Mouse (Mus musculus): ENCODE measurements around the gene Iltifb. TPM values are rescaled to one million over a fixed set of nuclear protein-coding genes. Genes with fewer than 3 reads are reported as not detected.
"Not testable (repeated sequence)": the region's sequence is repeated elsewhere in the genome, so short reads cannot be mapped to it uniquely, and the experiment has no call there.

Iltifb gene
- polyA plus RNA-seq, 1 experiment from 2014 or later: not detected

- no peak overlapping the region for H3K4me3 ChIP-seq
- H3K36me3 ChIP-seq: no peaks in the 10 kb centered on the region
- no peak overlapping the region for H3K27ac ChIP-seq
- H3K9ac ChIP-seq: no peak overlapping the region
- H3K4me1 ChIP-seq: no peaks in the 10 kb centered on the region
- H3K27me3 ChIP-seq (replicated peaks): no peaks in the 10 kb centered on the region
- no peak overlapping the region for H3K4me2 ChIP-seq
- H3K9me3 ChIP-seq (replicated peaks): no peaks in the 10 kb centered on the region
- no peak for ATAC-seq
- WGBS (ENCODE audit: insufficient replicate concordance): 49% methylated on average over 10 of the region's 10 CpGs
Observed at GRCm38 (mm10) chr10:118250852-118251295, 44.0 kb downstream of the Iltifb start.

- not testable (repeated sequence) for H3K27ac ChIP-seq; H3K27me3 ChIP-seq (replicated peaks); H3K9ac ChIP-seq; H3K36me3 ChIP-seq; H3K4me1 ChIP-seq; H3K4me3 ChIP-seq; ATAC-seq; H3K9me3 ChIP-seq (replicated peaks); H3K4me2 ChIP-seq
- WGBS (ENCODE audit: insufficient replicate concordance): 74% methylated on average over 11 of the region's 11 CpGs
Observed at GRCm38 (mm10) chr10:118249006-118249595, 45.7 kb downstream of the Iltifb start.

GRCm38 (mm10) chr10:118240680-118241079 is 54.2 kb downstream of the Iltifb start, which contains the start of gene Gm32717:
TSS of gene Gm32717 (minus strand) at chr10:118240780.
- not testable (repeated sequence) for H3K4me2 ChIP-seq; H3K27me3 ChIP-seq (replicated peaks); H3K9me3 ChIP-seq (replicated peaks); ATAC-seq; H3K4me1 ChIP-seq; H3K9ac ChIP-seq; H3K27ac ChIP-seq; H3K4me3 ChIP-seq; H3K36me3 ChIP-seq
- WGBS (ENCODE audit: insufficient replicate concordance): no CpG with 5 or more reads among the region's 13 CpGs

Other genes with a start within 250 kb of the Iltifb start
- gene Mdm1, start 153.2 kb downstream of the Iltifb start, polyA plus RNA-seq (2016; fragmentation: Nextera tagmentation; extraction: Ambion mirVana): 17.9 and 19.6 TPM in 2 replicates
- not detected in 2 replicates for gene Il22, start 90.1 kb downstream of the Iltifb start, polyA plus RNA-seq (2016; fragmentation: Nextera tagmentation; extraction: Ambion mirVana)
- not detected in 2 replicates for gene Gm32717, start 54.3 kb downstream of the Iltifb start, polyA plus RNA-seq (2016; fragmentation: Nextera tagmentation; extraction: Ambion mirVana)
- gene Gm32802, start 36.4 kb downstream of the Iltifb start, polyA plus RNA-seq (2016; fragmentation: Nextera tagmentation; extraction: Ambion mirVana): not detected in 2 replicates
- not detected in 2 replicates for gene Gm9040, start 31.9 kb upstream of the Iltifb start, polyA plus RNA-seq (2016; fragmentation: Nextera tagmentation; extraction: Ambion mirVana)
- gene Gm9044, start 37.4 kb upstream of the Iltifb start, polyA plus RNA-seq (2016; fragmentation: Nextera tagmentation; extraction: Ambion mirVana): not detected in 2 replicates
- 0.05 TPM in 1 of 2 replicates, not detected in the other for gene Gm9045, start 42.8 kb upstream of the Iltifb start, polyA plus RNA-seq (2016; fragmentation: Nextera tagmentation; extraction: Ambion mirVana)
- gene Gm9046, start 48.2 kb upstream of the Iltifb start, polyA plus RNA-seq (2016; fragmentation: Nextera tagmentation; extraction: Ambion mirVana): not detected in 2 replicates
- not detected in 2 replicates for gene Gm9048, start 53.6 kb upstream of the Iltifb start, polyA plus RNA-seq (2016; fragmentation: Nextera tagmentation; extraction: Ambion mirVana)
- gene Gm9049, start 59.1 kb upstream of the Iltifb start, polyA plus RNA-seq (2016; fragmentation: Nextera tagmentation; extraction: Ambion mirVana): 0.05 TPM in 1 of 2 replicates, not detected in the other
- gene Ifng, start 146.0 kb upstream of the Iltifb start, polyA plus RNA-seq (2016; fragmentation: Nextera tagmentation; extraction: Ambion mirVana): not detected in 2 replicates

Data from liver, embryonic 12.5 days (tissue).